In the genomic region with DNA sequence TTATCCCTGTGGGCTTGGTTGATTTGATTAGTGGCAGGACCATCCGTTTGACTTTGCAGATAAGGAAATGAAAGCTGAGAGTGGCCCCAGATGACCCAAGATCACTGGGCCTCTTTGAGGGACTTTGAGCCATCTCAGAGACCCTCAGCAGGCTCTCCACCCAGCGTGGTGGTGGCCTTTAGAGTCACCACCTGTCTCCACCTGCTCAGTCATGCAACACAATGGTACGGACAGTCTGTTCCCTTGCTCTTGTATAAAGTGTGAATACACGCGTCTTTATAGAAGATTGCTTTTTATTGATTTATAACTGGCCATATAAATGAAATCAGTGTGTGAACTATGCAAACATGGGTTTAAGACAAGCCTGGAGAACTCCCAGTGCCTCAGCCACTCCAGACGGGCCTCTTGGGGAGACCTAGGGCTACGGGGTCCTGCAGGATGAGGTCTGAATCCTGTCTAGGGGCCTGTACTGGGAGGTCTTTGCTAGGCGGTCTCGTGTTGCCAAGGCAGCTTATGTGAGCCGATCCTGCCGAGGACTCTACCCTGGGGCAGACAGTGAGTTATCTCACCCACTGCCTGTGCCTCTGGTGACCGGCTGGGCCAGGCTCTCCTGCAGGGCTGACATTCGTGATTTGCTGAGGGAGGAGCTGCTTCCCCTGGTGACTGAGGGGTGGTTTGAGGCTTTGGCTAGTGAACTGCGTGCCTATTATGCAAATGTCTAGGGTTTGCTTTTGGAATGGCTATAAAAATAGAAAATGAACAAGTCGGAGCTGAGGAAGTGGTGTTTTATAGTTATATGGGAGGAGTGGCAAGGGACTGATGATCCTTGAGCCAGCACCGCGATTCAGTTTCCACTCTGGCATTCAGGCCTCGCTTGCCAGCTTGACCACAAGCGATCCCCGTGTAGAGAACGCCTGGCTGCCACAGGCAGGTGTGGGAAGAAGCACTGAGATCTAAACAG, we compare ENCODE assay signal across 7 mouse cellular contexts.
A peak's percentile ranks its signal among the peaks of the same experiment; 100 is the strongest.
DNase-seq lines count a peak whose midpoint lies in the region; ATAC-seq and TF ChIP-seq lines count a peak whose summit lies in the region.

No protein-coding gene starts in this region.

- H3K27ac ChIP-seq in midbrain, embryonic 11.5 days (ENCODE audit: low read depth, low read length): no peak overlapping the region
- no peak overlapping the region for H3K27ac ChIP-seq in midbrain, postnatal 0 days (ENCODE audit: low read depth, low read length)
- peak overlapping the region; percentile 40 for H3K27ac ChIP-seq in limb, embryonic 15.5 days
- no peak overlapping the region for H3K27ac ChIP-seq in layer of hippocampus, adult 2 months

- H3K27me3 ChIP-seq in midbrain, embryonic 11.5 days (ENCODE audit: control insufficient read depth, insufficient read depth, low read length): no peaks in the 10 kb centered on the region
- no peaks in the 10 kb centered on the region for H3K27me3 ChIP-seq in midbrain, postnatal 0 days (ENCODE audit: insufficient read depth, low read length)
- H3K27me3 ChIP-seq in limb, embryonic 15.5 days: no peaks in the 10 kb centered on the region

- no peaks in the 10 kb centered on the region for H3K36me3 ChIP-seq in midbrain, embryonic 11.5 days (ENCODE audit: control insufficient read depth, insufficient read depth, low read length)
- H3K36me3 ChIP-seq in midbrain, postnatal 0 days (ENCODE audit: insufficient read depth, low read length): no peaks in the 10 kb centered on the region
- no peaks in the 10 kb centered on the region for H3K36me3 ChIP-seq in limb, embryonic 15.5 days

- no peak overlapping the region for H3K9ac ChIP-seq in midbrain, embryonic 11.5 days (ENCODE audit: low read length)
- no peak overlapping the region for H3K9ac ChIP-seq in midbrain, postnatal 0 days (replicated peaks; ENCODE audit: low read length, poor library complexity, severe bottlenecking)
- no peak overlapping the region for H3K9ac ChIP-seq in limb, embryonic 15.5 days

- WGBS in midbrain, embryonic 11.5 days: 70% methylated on average over 21 of the region's 21 CpGs
- WGBS in midbrain, postnatal 0 days: 66% methylated on average over 21 of the region's 21 CpGs
- 29% methylated on average over 21 of the region's 21 CpGs for WGBS in limb, embryonic 15.5 days

- H3K4me1 ChIP-seq in midbrain, embryonic 11.5 days (ENCODE audit: control insufficient read depth, insufficient read depth, low read length): no peaks in the 10 kb centered on the region; the same call in 1 of the 2 replicates
- no peaks in the 10 kb centered on the region for H3K4me1 ChIP-seq in midbrain, postnatal 0 days (ENCODE audit: insufficient read depth, low read length)
- peaks cover 36% of the 10 kb centered on the region for H3K4me1 ChIP-seq in limb, embryonic 15.5 days

- peak; percentile 83 for DNase-seq in midbrain, embryonic 11.5 days (ENCODE audit: low spot score, missing footprints)
- DNase-seq in midbrain, postnatal 0 days (ENCODE audit: low spot score): no peak
- DNase-seq in heart, adult 8-10 months (ENCODE audit: low spot score): peak; percentile 55
- DNase-seq in left cerebral cortex, adult 18-20 months (ENCODE audit: low spot score in 2 of 2): no peak
- DNase-seq in layer of hippocampus, adult 2 months (ENCODE audit: low spot score in 2 of 2): no peak

- TF ChIP-seq CTCF in midbrain, postnatal 0 days (IDR thresholded peaks at IDR 0.05): no peak
- TF ChIP-seq CTCF in layer of hippocampus, adult 2 months (conservative IDR thresholded peaks at IDR 0.05): no peak

- no peak for ATAC-seq in midbrain, embryonic 11.5 days (ENCODE audit: low FRiP score)
- ATAC-seq in midbrain, postnatal 0 days (ENCODE audit: low FRiP score): no peak
- no peak for ATAC-seq in limb, embryonic 15.5 days (ENCODE audit: insufficient number of reproducible peaks, low FRiP score, low TSS enrichment, low read depth)
- no peak for ATAC-seq in inflammation-experienced regulatory T-cells, adult 6 months

- H3K4me3 ChIP-seq in midbrain, embryonic 11.5 days (ENCODE audit: low read depth, low read length): no peak overlapping the region
- no peak overlapping the region for H3K4me3 ChIP-seq in midbrain, postnatal 0 days (ENCODE audit: low read depth, low read length)
- H3K4me3 ChIP-seq in limb, embryonic 15.5 days: no peak overlapping the region
- H3K4me3 ChIP-seq in layer of hippocampus, adult 2 months: no peak overlapping the region

- H3K9me3 ChIP-seq in midbrain, embryonic 11.5 days (ENCODE audit: control insufficient read depth, low read length): no peaks in the 10 kb centered on the region
- H3K9me3 ChIP-seq in midbrain, postnatal 0 days (ENCODE audit: low read length): no peaks in the 10 kb centered on the region
- no peaks in the 10 kb centered on the region for H3K9me3 ChIP-seq in limb, embryonic 15.5 days

- no peak overlapping the region for H3K4me2 ChIP-seq in midbrain, embryonic 11.5 days
- H3K4me2 ChIP-seq in midbrain, postnatal 0 days (ENCODE audit: low read depth, low read length, poor library complexity, severe bottlenecking): no peak overlapping the region
- peak overlapping the region; percentile 10; the same call in 1 of the 2 replicates for H3K4me2 ChIP-seq in limb, embryonic 15.5 days

Comparison
In these comparisons a context has a peak if more than half of its experiments do, and no peak if none do; other contexts are left out.
1. DNase-seq: peak in midbrain, embryonic 11.5 days (single experiment) and heart, adult 8-10 months (single experiment); none in midbrain, postnatal 0 days (single experiment), left cerebral cortex, adult 18-20 months (0 of 2) and layer of hippocampus, adult 2 months (0 of 2).